Mouse (Mus musculus): ENCODE results near the gene Atp13a2. TPM values are rescaled to one million over a fixed set of nuclear protein-coding genes. Genes with fewer than 3 reads are reported as not detected.

Gene Atp13a2
- total and polyA plus RNA-seq, 3 experiments: 29.0 to 65.4 TPM; not detected in 1

- H3K9ac ChIP-seq (ENCODE audit: control insufficient read depth, low read depth, low read length, poor library complexity, severe bottlenecking): peak within 1 kb of the TSS; percentile 91
- H3K9me3 ChIP-seq (replicated peaks; ENCODE audit: insufficient read depth, low read length): no peaks in the 10 kb centered on the region
- peak; percentile 99 for DNase-seq (ENCODE audit: low read depth, low spot score)
- H3K79me2 ChIP-seq (ENCODE audit: control insufficient read depth, insufficient read depth, low read length, poor library complexity): peaks cover 19% of the 10 kb centered on the region
- peaks cover 7 to 25% of the 10 kb centered on the region in 2 experiments for H3K4me1 ChIP-seq (ENCODE audit: control insufficient read depth in 1 of 2, insufficient read depth in 2 of 2, low read length in 2 of 2)
- TF ChIP-seq CHD2 (IDR thresholded peaks at IDR 0.05; ENCODE audit: low read length) (no peak), POLR2A (IDR thresholded peaks at IDR 0.05; ENCODE audit: control insufficient read depth in 1 of 2, insufficient read depth in 1 of 2, low read depth in 1 of 2, low read length in 2 of 2, poor library complexity in 1 of 2) (peak; percentile 82; a peak in 2 of 4 replicates), ELF1 (IDR thresholded peaks at IDR 0.05; ENCODE audit: low read depth, low read length) (peak; percentile 98), MAZ (IDR thresholded peaks at IDR 0.05; ENCODE audit: low read depth, low read length) (peak; percentile 68; the same call in 1 of the 2 replicates), TAL1 (IDR thresholded peaks at IDR 0.05; ENCODE audit: low read length) (no peak), JUND (IDR thresholded peaks at IDR 0.05; ENCODE audit: low read depth, low read length) (no peak), TCF12 (IDR thresholded peaks at IDR 0.05; ENCODE audit: low read depth, low read length) (peak; percentile 74), UBTF (IDR thresholded peaks at IDR 0.05; ENCODE audit: borderline replicate concordance, insufficient read depth, low read depth, low read length) (no peak), USF2 (IDR thresholded peaks at IDR 0.05; ENCODE audit: borderline replicate concordance in 1 of 2, insufficient read depth in 1 of 2, low read depth in 1 of 2, low read length in 2 of 2) (no peak), POLR2AphosphoS2 (IDR thresholded peaks at IDR 0.05; ENCODE audit: low read length) (no peak), MYB (IDR thresholded peaks at IDR 0.05; ENCODE audit: low read depth, low read length) (no peak), TBP (IDR thresholded peaks at IDR 0.05; ENCODE audit: low read depth, low read length) (peak; percentile 50), NELFE (IDR thresholded peaks at IDR 0.05; ENCODE audit: low read depth, low read length) (peak; percentile 79), HCFC1 (IDR thresholded peaks at IDR 0.05; ENCODE audit: low read depth, low read length) (peak; percentile 94), KAT2A (conservative IDR thresholded peaks at IDR 0.05; ENCODE audit: low read depth, low read length) (peak; percentile 69), MAFK (IDR thresholded peaks at IDR 0.05; ENCODE audit: borderline replicate concordance, low read depth, low read length) (no peak), MXI1 (IDR thresholded peaks at IDR 0.05; ENCODE audit: low read depth, low read length) (peak; percentile 47; the same call in 1 of the 2 replicates), SIN3A (IDR thresholded peaks at IDR 0.05; ENCODE audit: low read length) (peak; percentile 75), GATA1 (IDR thresholded peaks at IDR 0.05; ENCODE audit: low read depth, low read length) (no peak), RAD21 (IDR thresholded peaks at IDR 0.05; ENCODE audit: low read depth, low read length) (no peak), ETS1 (IDR thresholded peaks at IDR 0.05; ENCODE audit: low read depth, low read length) (peak; percentile 57; the same call in 1 of the 2 replicates), ZMIZ1 (IDR thresholded peaks at IDR 0.05; ENCODE audit: low read depth, low read length) (peak; percentile 67; the same call in 1 of the 2 replicates), CHD1 (IDR thresholded peaks at IDR 0.05; ENCODE audit: low read depth, low read length) (no peak), MAX (IDR thresholded peaks at IDR 0.05; ENCODE audit: low read length) (no peak; the same call in 1 of the 2 replicates), NRF1 (IDR thresholded peaks at IDR 0.05; ENCODE audit: insufficient read depth, low read depth, low read length, poor library complexity, severe bottlenecking) (peak; percentile 87)
- H3K27me3 ChIP-seq (ENCODE audit: control insufficient read depth in 1 of 2, insufficient read depth in 2 of 2, low read length in 2 of 2): no peaks in the 10 kb centered on the region
- peak within 1 kb of the TSS; percentile 90 for H3K4me3 ChIP-seq (ENCODE audit: control insufficient read depth in 1 of 2, insufficient read depth in 1 of 2, low read depth in 2 of 2, low read length in 2 of 2)
- peak within 1 kb of the TSS; percentile 40 for H3K27ac ChIP-seq (ENCODE audit: control insufficient read depth, low read depth, low read length)
- H3K36me3 ChIP-seq (ENCODE audit: control insufficient read depth in 1 of 2, insufficient read depth in 2 of 2, low read length in 2 of 2): peaks cover 0 to 18% of the 10 kb centered on the region in 2 experiments; a peak in 2 of 4 replicates
Observed at GRCm38 (mm10) chr4:140960781-140961466, 25.7 kb upstream of the Atp13a2 start, which contains the start of gene Sdhb. TSS of gene Sdhb (plus strand) at chr4:140961203.

Data from MEL (cell line).